Mouse (Mus musculus): ENCODE data around the gene Casz1. TPM values are rescaled to one million over a fixed set of nuclear protein-coding genes. Genes with fewer than 3 reads are reported as not detected.

The Casz1 gene
- polyA plus RNA-seq, 1 experiment from 2014 or later = 5.6 TPM

- H3K9ac ChIP-seq (ENCODE audit: low read depth, low read length) = no peak overlapping the region
- H3K4me1 ChIP-seq (replicated peaks; ENCODE audit: control insufficient read depth, insufficient read depth, low read length) = no peaks in the 10 kb centered on the region
- TF ChIP-seq CTCF (IDR thresholded peaks at IDR 0.05; ENCODE audit: low read depth) = no peak
- 0 out of 2 replicates have a peak, but pooled peaks have one; percentile 37 for ATAC-seq
- no peak overlapping the region for H3K4me3 ChIP-seq (ENCODE audit: low read depth, low read length)
- no peaks in the 10 kb centered on the region; the same call in 1 of the 2 replicates for H3K36me3 ChIP-seq (ENCODE audit: control insufficient read depth, insufficient read depth)
- no peaks in the 10 kb centered on the region for H3K9me3 ChIP-seq (ENCODE audit: control insufficient read depth)
- no peaks in the 10 kb centered on the region for H3K27me3 ChIP-seq (replicated peaks; ENCODE audit: control insufficient read depth, insufficient read depth, low read length)
- no peak overlapping the region for H3K4me2 ChIP-seq (replicated peaks; ENCODE audit: low read depth)
- H3K27ac ChIP-seq (ENCODE audit: low read depth, low read length) = no peak overlapping the region
- 58% methylated on average over 10 of the region's 10 CpGs for WGBS
Measured at GRCm38 (mm10) chr4:148914863-148915622, 110.8 kb downstream of the Casz1 start.

GRCm38 (mm10) chr4:148915849-148916248 lies 111.6 kb downstream of the Casz1 start:
- H3K27me3 ChIP-seq (replicated peaks; ENCODE audit: control insufficient read depth, insufficient read depth, low read length) = no peaks in the 10 kb centered on the region
- TF ChIP-seq CTCF (IDR thresholded peaks at IDR 0.05; ENCODE audit: low read depth) = no peak
- H3K27ac ChIP-seq (ENCODE audit: low read depth, low read length) = no peak overlapping the region
- no peak overlapping the region for H3K9ac ChIP-seq (ENCODE audit: low read depth, low read length)
- no peak overlapping the region for H3K4me3 ChIP-seq (ENCODE audit: low read depth, low read length)
- H3K36me3 ChIP-seq (ENCODE audit: control insufficient read depth, insufficient read depth) = no peaks in the 10 kb centered on the region
- H3K4me2 ChIP-seq (replicated peaks; ENCODE audit: low read depth) = no peak overlapping the region
- 84% methylated on average over 15 of the region's 15 CpGs for WGBS
- no peaks in the 10 kb centered on the region for H3K4me1 ChIP-seq (replicated peaks; ENCODE audit: control insufficient read depth, insufficient read depth, low read length)
- no peaks in the 10 kb centered on the region for H3K9me3 ChIP-seq (ENCODE audit: control insufficient read depth)
- ATAC-seq = no peak

- no peaks in the 10 kb centered on the region for H3K36me3 ChIP-seq (ENCODE audit: control insufficient read depth, insufficient read depth)
- no peak overlapping the region for H3K9ac ChIP-seq (ENCODE audit: low read depth, low read length)
- no peaks in the 10 kb centered on the region; the same call in 1 of the 2 replicates for H3K4me1 ChIP-seq (replicated peaks; ENCODE audit: control insufficient read depth, insufficient read depth, low read length)
- H3K4me2 ChIP-seq (replicated peaks; ENCODE audit: low read depth) = no peak overlapping the region
- H3K4me3 ChIP-seq (ENCODE audit: low read depth, low read length) = no peak overlapping the region
- H3K27ac ChIP-seq (ENCODE audit: low read depth, low read length) = no peak overlapping the region
- 57% methylated on average over 15 of the region's 15 CpGs for WGBS
- H3K9me3 ChIP-seq (ENCODE audit: control insufficient read depth) = no peaks in the 10 kb centered on the region
- TF ChIP-seq CTCF (IDR thresholded peaks at IDR 0.05; ENCODE audit: low read depth) = no peak
- ATAC-seq = no peak
- H3K27me3 ChIP-seq (replicated peaks; ENCODE audit: control insufficient read depth, insufficient read depth, low read length) = no peaks in the 10 kb centered on the region
Measured at GRCm38 (mm10) chr4:148918707-148919447, 114.6 kb downstream of the Casz1 start.

GRCm38 (mm10) chr4:148920610-148921009 lies 116.4 kb downstream of the Casz1 start:
- Histone ChIP-seq H3K4me2 (replicated peaks; ENCODE audit: low read depth) (no peak overlapping the region), H3K36me3 (ENCODE audit: control insufficient read depth, insufficient read depth) (no peaks in the 10 kb centered on the region; the same call in 1 of the 2 replicates), H3K4me1 (replicated peaks; ENCODE audit: control insufficient read depth, insufficient read depth, low read length) (no peaks in the 10 kb centered on the region; the same call in 1 of the 2 replicates), H3K9ac (ENCODE audit: low read depth, low read length) (no peak overlapping the region), H3K4me3 (ENCODE audit: low read depth, low read length) (no peak overlapping the region), H3K27me3 (replicated peaks; ENCODE audit: control insufficient read depth, insufficient read depth, low read length) (no peaks in the 10 kb centered on the region), H3K27ac (ENCODE audit: low read depth, low read length) (no peak overlapping the region), H3K9me3 (ENCODE audit: control insufficient read depth) (no peaks in the 10 kb centered on the region)
- 62% methylated on average over 10 of the region's 11 CpGs for WGBS
- no peak for TF ChIP-seq CTCF (IDR thresholded peaks at IDR 0.05; ENCODE audit: low read depth)
- no peak for ATAC-seq

- Histone ChIP-seq H3K4me1 (replicated peaks; ENCODE audit: control insufficient read depth, insufficient read depth, low read length) (peaks cover 5% of the 10 kb centered on the region; the same call in 1 of the 2 replicates), H3K27ac (ENCODE audit: low read depth, low read length) (no peak overlapping the region), H3K27me3 (replicated peaks; ENCODE audit: control insufficient read depth, insufficient read depth, low read length) (no peaks in the 10 kb centered on the region), H3K36me3 (ENCODE audit: control insufficient read depth, insufficient read depth) (no peaks in the 10 kb centered on the region; the same call in 1 of the 2 replicates), H3K4me3 (ENCODE audit: low read depth, low read length) (no peak overlapping the region), H3K9me3 (ENCODE audit: control insufficient read depth) (no peaks in the 10 kb centered on the region), H3K9ac (ENCODE audit: low read depth, low read length) (no peak overlapping the region), H3K4me2 (replicated peaks; ENCODE audit: low read depth) (peak overlapping the region; percentile 17; the same call in 1 of the 2 replicates)
- no peak for ATAC-seq
- 27% methylated on average over 16 of the region's 16 CpGs for WGBS
- TF ChIP-seq CTCF (IDR thresholded peaks at IDR 0.05; ENCODE audit: low read depth) = no peak
Measured at GRCm38 (mm10) chr4:148922221-148922700, 118.0 kb downstream of the Casz1 start.

- 56% methylated on average over 9 of the region's 9 CpGs for WGBS
- no peak for TF ChIP-seq CTCF (IDR thresholded peaks at IDR 0.05; ENCODE audit: low read depth)
- Histone ChIP-seq H3K9me3 (ENCODE audit: control insufficient read depth) (no peaks in the 10 kb centered on the region), H3K4me1 (replicated peaks; ENCODE audit: control insufficient read depth, insufficient read depth, low read length) (peaks cover 5% of the 10 kb centered on the region; the same call in 1 of the 2 replicates), H3K27me3 (replicated peaks; ENCODE audit: control insufficient read depth, insufficient read depth, low read length) (no peaks in the 10 kb centered on the region), H3K4me2 (replicated peaks; ENCODE audit: low read depth) (no peak overlapping the region), H3K27ac (ENCODE audit: low read depth, low read length) (no peak overlapping the region), H3K36me3 (ENCODE audit: control insufficient read depth, insufficient read depth) (no peaks in the 10 kb centered on the region; the same call in 1 of the 2 replicates), H3K9ac (ENCODE audit: low read depth, low read length) (no peak overlapping the region), H3K4me3 (ENCODE audit: low read depth, low read length) (no peak overlapping the region)
- ATAC-seq = no peak
Measured at GRCm38 (mm10) chr4:148923414-148923813, 119.2 kb downstream of the Casz1 start.

Data from intestine, postnatal 0 days (tissue).